Mouse (Mus musculus) cortical plate, adult 2 months (tissue): ENCODE results near the gene Cfap299.

Experiments used
- CTCF ChIP-seq: fragments of 200-500 bp; IDR thresholded peaks from 2 replicates; pipeline ENCODE4 v1.5.1; 2011; ENCODE audit warnings: mild to moderate bottlenecking, control low read depth, low read length; ENCODE audit not compliant: insufficient read depth; ENCODE audit errors: extremely low read depth
- POLR2A ChIP-seq: fragments of 200-500 bp; IDR thresholded peaks from 2 replicates; pipeline ENCODE4 v1.6.1; 2011; ENCODE audit warnings: mild to moderate bottlenecking, low read length, control low read depth; ENCODE audit not compliant: insufficient read depth; ENCODE audit errors: extremely low read depth

DNA sequence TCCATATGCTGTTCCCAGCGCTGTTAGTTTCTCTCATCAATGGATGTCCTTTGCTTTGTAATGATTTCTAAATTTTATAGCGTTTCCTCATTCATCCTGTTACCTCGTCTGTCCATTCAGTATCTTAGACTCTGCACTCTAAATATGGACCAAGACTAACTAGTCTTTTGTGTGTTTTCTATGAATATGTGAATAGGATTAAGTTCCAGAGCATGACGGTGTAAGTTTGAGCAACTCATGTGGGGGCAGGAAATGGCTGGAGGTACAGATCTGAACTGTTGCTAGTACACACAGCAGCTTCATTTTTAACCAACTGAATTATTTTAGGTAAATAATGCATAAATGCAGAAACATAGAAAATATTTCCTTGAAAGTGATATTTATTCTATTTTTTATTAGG is 51.3 kb downstream of the Cfap299 start:
- TF ChIP-seq CTCF (no peak), POLR2A (no peak)
